Mouse (Mus musculus) MEL-GATA-1-ER (cell line): ENCODE data around the gene Ubald2.
"Not testable (repeated sequence)": the region's sequence is repeated elsewhere in the genome, so short reads cannot be mapped to it uniquely, and the experiment has no call there.

Experiments
- DNase-seq: peaks from one replicate; pipeline ENCODE4 v3.0.0-alpha.2; 2012; ENCODE audit warnings: low read depth; ENCODE audit errors: extremely low read depth

The Ubald2 gene

DNA sequence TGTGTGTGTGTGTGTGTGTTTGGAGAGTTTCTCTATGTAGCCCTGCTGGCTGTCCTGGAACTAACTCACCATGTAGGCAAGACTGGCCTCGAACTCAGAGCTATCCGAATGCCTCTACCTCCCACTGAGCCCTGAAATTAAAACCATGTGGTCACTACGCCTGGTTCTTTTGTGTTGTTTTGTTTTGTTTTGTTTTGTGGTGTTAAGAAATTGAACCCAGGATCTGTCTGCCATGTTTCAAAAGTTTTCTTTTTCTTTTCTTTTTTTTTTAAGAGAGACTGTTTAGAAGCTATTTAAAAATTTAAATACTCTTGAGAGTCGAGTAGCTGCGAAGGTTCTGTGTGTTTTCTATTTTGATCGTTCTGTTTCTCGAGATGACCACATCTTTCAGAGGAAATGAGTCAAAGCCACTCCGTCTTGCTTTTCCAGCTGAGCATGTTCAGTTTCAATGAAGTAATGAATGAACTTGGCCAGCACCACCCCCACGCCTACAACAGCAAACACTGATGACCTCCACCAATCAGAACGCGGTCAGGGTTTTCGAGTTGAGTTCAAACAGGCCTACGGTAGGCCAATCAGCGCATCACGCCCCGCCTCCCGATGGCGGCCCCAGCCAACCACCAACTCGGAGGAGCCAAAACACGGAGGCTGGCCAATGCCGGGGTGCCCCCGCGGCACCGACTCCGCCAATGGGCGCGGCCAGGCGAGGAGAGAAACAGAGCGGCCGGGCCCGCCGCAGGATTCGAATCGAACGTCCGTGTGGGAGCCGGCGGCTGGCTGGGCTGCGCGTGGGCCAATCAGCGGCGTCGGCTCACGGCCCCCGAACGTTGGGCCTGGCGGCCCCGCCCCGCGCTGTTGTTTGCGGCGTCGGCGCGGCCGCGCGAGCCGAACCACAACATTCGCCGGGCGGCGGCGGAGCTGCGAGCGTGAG is at the start of gene Ubald2:
Gene Ubald2, plus strand, starts transcription at position 739 of the 931 bp plus-strand sequence.
- peak; percentile 99 for DNase-seq

DNA sequence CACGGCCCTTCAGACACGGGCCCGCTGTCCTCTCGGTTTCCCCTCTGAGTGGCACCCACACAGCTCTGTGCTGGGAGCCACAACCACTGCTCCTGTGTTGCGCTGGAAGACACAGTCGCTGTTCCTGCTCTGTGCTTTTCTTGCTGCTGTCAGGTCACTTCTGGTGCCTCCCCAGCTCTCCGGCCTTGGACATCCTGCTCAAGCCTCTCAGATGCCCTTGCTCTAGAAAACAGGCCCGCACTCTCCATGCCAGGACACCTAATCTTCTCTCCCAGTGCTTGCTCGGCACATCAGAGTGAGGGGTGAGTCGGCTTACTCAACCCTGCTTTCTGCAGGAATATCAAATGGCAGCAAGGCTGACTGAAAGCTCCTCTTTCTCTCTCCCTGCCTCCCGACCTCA is 49.7 kb upstream of the Ubald2 start:
- DNase-seq = no peak

DNA sequence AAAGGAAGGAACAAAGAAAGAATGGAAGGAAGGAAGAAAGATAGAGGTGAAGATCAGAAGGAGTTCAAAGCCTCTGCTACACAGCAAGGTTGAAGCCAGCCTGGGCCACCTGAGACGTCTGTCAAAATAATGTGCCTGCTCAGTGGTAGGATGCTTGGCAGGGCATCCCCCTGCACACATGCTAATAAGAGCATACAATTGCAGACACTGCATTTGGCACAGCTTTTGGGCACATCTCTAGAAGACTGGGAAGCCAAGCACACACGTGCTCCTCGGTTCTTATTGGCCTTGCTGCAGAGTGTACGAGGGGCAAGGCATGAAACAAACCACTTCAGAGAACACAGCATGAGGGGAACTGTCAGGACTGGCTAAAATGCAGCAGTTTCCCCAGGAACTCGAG is 47.9 kb upstream of the Ubald2 start:
- DNase-seq = no peak

DNA sequence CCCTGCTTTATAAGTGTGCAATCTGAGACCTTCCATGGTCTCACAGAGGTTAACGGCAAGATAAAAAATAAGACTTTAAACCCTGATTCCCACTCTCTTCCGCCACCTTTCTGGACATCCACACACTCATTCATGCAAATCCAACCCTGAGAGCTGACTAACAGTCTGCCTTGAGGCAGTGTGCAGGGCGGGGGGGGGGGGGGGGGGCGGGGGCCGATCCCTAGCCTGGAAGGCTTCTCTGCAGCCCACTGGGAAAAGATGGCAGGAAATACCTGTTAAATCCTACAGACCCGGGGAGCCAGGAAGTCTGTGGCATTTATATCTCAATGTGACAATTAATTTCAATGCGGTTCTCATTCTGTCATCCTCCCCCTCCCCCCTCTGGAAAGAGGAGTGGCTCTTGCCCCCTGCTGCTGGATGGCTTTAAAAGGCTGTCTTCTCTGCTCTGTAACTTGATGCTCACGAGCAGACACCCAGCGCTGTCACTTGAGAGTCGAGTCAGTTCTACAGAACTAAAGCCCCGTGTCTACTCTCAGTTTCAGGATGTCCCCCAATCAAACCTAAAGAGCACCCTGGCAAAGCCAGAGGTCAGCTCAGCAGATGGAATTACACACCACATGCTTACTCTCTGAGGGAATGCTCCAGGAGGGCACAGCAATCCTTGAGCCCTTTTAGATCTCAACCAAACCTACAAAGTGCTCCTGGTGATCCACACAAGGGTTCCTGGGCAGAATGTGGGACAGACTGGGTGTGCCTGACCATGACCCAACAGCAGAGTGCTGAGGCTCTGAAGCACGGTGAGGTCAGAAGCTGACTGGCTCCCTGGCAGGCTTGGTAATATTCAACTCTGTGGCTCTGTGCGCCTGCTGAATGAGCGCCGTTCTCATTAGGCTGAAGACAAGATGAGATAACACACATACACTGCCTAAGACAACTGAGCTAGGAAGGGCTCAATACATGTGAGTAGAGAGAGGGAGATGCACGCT is 46.5 kb upstream of the Ubald2 start:
- DNase-seq = no peak

DNA sequence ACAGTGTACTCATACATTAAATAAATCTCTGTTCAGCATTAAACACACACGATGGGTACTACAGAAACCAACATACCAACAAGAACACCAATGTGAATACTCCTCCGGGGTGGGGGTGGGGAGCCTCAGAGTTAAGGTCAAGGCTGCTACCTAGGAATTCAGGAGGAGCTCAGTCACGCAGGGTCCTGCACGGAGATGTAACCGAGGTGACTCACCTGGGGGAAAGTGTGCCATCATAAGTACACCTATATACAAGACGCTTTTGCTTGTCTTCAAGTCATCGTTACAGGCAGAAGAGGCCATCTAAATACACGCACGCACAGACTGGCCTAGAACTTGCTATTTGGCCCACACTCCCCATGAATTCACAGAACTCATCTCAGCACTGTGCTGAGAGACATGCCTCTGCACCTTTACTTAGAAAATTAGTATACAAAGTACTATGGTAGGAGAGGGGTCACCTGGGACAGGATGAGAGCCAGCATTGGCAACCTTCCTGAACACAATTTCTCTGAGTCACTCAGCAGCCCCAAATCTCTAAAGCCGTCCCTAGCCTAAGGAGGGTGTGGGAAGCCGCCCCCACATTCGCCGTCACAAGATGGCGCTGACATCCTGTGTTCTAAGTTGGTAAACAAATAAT is 44.9 kb upstream of the Ubald2 start:
- DNase-seq = no peak

DNA sequence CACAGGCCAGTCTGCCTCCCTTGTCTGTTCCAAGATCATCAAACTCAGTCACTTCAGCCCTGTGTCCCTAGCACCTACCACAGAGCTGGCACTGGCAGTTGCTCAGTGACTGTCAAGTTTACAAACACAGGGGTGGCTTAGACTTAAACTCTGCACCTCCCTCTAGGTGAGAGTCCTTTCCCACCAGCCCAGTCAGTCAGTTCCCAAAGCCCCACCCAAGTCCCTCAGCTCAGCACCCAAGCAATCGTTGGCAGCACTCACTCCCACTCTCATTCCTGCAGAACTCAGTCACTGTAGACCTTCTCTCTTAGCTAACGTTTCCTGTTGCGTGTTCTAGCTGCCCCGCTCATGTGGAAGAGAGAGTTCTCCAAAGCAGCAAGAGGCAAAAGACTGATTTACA is 39.1 kb upstream of the Ubald2 start:
- no peak for DNase-seq

DNA sequence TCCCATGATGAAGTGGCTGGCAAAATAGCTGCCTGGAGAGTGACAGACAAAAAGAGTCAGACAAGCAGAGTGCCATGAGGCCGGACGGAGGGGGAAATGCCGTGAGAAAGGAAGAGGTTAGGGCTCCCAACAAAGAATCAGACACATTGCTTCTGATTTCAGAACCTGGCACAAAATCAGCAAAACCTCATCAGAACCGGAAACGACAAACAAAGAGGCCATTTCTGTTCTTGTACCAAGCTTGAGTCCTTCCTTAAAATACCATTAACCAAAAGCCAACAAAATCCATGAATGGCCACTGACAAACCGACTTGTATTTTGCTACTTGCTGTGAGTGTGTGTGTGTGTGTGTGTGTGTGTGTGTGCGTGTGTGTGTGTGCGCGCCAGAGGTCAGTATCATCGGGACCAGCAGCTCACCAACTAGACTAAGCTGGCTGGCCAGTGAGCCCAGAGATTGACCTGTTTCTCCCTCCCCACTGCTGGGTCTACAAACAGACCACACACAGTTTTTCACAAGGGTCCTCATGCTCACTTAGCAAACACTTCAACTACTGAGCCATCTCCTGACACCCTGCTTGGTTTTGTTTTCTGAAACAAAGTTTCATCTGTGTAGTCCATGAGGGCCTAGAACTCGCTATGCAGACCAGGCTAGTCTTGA is 37.5 kb upstream of the Ubald2 start:
- DNase-seq = no peak

DNA sequence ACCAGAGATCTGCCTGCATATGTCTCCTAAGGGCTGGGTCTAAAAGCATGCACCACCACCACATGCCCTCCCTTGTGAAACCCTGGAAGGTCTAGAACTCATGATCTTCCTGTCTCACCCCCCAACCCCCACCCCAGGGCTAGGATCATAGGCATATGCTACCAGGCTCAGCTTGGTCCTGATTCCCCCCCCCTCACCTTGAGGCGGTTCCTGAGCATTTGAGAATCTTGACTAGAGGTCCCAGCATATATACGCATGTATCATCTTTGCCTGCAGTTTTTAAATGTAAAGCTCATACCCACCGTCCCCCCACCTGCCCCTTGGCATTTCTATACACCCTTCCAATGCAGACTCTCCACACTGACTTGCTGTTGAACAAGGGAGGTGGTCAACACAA is 37.0 kb upstream of the Ubald2 start:
- no peak for DNase-seq

DNA sequence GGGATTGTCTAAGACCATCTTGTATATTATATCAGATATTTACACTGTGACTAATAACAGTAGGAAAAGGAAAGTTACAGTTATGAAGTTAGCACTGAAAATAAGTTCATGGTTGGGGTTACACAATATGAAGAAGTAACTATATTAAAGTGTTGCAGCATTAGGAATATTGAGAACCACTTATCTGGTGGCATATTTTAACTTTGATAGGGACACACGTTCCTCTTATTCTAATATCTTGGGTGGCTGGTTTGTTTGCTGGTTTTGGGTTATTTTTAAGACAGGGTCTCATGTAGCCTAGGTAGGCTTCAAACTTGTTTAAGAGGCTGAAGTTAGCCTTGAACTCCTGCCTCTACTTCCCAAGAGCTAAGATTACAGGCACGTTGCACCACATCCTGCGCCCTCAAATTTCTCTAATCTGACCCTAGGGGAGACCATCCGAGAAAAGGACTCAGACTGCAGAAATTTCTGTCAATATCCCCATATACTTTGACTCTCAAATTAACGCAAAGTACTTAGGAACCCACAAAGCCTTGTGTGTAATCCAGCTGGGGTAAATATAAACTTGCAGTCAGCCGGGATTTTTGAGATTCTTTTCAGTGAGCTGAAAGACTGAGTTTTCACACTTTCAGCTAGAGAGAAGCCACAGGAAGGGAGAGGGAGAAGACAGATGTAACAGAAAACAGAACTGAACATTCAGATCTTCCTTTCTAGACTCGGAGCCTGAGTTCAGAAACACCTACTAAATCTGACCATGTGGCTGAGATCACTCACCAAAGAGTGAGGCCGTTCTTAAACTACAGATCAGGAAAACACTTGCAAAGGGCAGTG is 36.2 kb upstream of the Ubald2 start:
- DNase-seq = no peak

DNA sequence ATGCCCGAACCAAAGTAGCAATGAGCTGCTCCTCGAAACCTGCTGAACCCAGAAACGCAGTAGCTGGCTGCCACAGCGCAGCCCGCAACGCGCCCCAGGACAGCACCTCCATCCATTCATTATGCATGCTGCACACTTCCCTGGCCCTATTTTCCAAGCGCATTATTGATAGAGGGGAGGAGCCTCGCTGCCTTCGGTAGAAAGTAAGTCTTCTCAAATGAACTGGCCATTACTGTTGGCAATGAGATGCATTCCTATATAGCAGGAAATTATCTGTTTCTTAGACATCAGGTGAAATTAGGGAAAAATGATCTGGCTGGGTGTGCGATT is 35.6 kb upstream of the Ubald2 start:
- DNase-seq = no peak

DNA sequence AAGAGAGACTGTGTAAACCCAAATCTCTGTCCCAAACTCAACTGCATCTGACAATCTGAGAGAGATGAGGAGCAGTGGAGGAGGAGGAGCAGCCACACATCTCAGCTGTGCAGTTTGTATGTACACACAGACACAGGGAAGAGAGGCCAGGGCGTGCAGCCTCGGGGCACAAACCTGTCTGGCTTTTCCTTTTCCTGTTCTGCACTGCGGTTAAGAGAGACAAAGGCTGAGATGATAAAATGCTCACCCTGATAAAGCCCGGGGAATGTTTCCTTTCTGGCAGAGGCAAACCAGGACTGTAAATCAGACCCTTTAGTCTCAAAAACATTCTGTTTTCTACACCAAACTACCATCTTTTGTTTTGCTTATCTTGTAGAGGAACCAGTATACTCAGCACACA is 33.3 kb upstream of the Ubald2 start:
- DNase-seq = no peak

DNA sequence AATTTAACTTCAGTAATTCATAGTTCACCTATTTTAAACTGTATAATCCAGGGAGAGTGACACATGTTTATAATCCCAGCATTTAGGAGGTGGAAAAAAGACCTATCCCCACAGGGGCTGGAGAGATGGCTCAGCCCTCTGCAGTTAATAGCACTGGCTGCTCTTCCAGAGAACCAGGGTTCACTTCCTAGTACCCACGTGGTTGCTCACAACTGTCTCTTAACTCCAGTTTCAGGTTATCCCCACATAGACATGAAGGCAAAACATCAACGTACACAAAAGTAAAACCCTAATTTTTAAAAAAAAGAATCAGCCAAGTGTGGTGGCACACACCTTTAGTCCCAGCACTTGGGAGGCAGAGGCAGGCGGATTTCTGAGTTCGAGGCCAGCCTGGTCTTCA is 28.3 kb upstream of the Ubald2 start:
- DNase-seq = no peak

DNA sequence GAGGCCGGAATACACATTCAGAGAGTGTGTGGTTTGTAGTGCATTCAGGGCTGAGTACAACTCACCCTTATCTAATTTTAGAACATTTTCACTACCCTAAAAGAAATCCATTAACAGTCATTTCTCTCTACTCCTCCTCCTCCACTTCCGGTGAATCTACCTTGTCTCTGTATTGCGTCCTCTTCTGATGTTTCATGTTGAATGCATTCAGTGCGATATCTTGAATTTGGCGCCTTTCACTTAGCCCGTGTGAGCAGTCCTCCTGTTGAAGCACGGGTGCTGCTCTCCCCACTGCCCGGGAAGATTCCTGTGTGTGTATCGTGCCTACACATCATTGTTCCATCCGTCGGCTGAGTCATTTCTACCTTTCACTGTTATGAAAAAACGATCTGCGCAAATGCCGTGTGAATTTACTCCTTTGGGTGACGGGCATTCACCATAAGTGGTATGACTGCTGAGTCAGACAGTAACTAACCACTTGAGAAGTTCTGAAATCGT is 27.6 kb upstream of the Ubald2 start:
- DNase-seq = no peak

DNA sequence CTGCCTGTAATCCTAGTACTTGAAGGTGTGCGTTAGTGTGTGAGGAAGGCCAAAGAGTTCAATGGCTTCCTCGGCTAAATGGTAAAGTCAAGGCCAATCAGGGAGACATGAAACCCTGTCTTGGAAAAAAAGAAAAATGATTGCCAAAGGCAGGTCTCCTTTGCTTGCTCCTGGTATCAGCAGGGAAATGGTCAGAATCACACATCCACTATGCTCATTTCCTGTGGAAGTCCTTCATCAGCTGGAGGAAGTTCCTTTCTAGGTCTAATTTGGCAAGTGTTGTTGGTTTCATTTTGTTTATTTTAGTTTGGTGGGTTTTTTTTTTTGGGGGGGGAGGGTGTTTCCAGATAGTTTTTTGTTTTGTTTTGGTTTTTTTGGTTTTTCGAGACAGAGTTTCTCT is 24.9 kb upstream of the Ubald2 start:
- no peak for DNase-seq

DNA sequence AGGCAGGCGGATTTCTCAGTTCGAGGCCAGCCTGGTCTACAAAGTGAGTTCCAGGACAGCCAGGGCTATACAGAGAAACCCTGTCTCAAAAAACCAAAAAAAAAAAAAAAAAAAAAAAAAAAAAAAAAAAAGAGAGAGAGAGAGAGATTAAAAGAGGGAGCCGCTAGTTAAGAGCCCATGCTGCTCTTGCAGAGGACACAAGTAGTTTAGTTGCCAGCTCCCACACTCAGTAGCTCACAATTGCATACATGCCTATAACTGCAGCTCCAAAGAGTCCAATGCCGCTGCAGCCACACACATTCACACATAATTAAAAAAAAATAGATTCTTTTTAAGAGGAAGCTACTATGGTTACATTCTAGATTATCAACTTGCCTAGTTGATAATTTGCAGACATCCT is 23.5 kb upstream of the Ubald2 start:
- not testable (repeated sequence) for DNase-seq

DNA sequence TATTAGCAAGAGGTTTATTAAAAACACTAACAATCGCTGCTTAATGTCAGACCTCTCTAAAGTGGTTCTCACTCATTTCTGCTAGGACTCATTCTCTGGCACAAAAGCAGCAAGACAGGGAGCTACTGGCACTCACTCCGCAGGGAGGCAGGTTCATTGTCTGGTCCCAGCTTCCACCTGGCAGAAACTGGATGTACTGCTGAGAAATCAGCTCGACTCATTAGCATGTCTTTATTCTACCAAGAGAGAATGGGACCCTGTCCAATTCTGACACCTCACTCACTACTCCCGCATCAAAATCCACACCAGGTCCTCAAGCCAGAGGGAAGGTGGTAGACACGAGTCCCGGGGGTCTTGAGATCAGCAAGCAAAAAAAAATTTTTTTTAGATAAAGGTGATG is 22.3 kb upstream of the Ubald2 start:
- no peak for DNase-seq

DNA sequence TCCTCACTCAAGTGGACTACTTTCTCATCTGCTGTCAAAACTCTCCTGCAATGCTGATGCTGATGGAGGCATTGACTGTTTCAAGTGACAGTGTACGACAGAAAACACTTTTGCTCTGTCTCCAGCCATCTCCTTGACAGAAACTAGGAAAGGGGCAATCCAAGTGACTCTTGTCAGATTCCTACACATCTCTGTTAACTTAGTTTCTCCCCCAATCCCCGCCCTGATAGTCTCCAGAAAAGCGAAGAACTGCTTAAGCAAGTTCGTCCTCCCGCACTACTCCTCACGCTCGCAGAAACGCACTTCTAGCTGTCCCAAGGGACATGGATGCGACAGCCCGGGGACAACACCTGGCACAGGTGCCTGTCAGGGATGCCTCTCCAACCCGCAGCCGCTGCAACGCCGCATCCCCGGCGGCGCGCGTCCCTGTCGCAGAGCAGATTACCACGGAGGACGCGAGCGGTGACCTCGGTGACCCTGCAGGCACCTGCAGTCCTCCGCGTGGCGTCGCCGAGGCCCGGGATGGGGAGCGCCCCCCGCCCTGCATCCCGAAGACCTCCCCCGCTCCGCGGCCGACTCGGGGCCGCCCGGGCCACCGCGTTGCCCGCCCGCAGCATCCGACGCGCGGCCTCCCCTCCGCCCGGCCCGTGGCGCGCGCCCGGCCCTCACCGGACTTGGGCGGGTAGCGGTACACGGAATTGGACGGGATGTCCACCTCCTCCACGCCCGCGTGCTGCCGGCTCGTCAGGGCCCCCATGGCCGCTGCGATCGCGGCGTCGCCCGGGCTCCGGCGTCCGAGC is 21.7 kb upstream of the Ubald2 start:
- DNase-seq = no peak

DNA sequence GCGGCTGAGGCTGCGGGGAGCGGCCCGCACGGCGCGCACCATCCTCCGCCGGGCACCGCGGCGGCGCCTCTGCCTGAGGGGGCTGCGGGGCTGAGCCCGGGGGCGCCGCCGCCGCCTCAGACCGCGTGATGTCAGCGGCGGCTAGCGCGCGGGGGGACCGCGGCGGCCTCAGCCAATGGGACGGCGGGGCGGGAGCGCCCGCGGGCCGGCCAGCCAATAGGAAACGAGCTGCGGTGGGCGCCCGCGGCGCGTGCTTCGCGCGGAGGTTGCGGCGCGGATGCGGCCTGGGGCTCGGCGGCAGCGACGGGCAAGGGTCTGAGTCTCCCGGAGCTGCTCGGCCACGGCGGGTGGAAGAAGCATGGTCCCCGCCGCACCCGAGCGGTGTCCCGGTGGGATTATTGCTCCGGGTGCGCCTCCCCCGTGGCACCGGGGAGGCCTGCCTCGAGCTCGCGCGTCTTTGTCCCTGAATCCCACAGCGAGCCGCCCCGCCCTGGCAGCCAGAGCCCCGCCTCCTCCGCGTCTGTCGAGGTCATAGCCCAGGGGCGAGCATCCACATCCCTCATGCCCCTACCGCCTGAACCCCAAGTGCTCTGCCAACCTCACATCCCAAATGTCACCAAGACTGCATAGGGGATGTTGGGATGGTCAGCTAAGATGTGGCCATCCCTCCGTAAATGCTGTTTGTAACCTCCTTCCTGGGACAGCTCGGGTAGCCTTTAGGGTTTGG is 20.8 kb upstream of the Ubald2 start, which contains the start of gene Rnf157:
Gene Rnf157, minus strand, starts transcription at position 129 of the 727 bp plus-strand sequence.
- no peak for DNase-seq

DNA sequence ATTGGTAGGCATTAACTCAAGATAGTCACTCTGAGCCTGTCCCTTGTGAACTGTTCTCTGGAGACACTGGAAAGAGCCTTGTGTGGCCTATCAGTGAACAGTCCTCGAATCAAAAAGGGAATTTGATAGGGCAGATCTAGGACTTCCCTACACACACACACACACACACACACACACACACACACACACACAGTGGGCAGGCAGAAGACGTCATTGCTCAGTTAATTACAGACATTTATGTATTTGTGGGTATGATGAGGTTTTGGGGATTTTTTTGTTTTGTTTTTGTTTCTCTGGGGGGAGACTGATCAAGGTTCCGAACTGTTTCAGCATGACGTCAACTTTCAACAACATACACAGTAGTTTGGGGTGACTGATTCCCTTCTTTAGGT is 20.3 kb upstream of the Ubald2 start:
- DNase-seq = peak; percentile 80
